ENCODE assay signal across 8 mouse cellular contexts in genomic region chr9:86742959-86743911, GRCm38 (mm10). TPM values are rescaled to one million over a fixed set of nuclear protein-coding genes. Genes with fewer than 3 reads are reported as not detected.
DNase-seq lines count a peak whose midpoint lies in the region; ATAC-seq and TF ChIP-seq lines count a peak whose summit lies in the region.
"Had no signal": no experiment of that assay in that cellular context is flagged by ENCODE, and none has a peak within 500 bp of the region (broad histone marks: within the 10 kb centered on the region; RNA-seq: fewer than 3 reads in every experiment).

TSS of gene Prss35 (plus strand) at chr9:86743649.

- H3K36me3 ChIP-seq in lung, embryonic 15.5 days, result no peaks in the 10 kb centered on the region
- H3K36me3 ChIP-seq in heart, embryonic 15.5 days, result no peaks in the 10 kb centered on the region
- H3K36me3 ChIP-seq in limb, embryonic 14.5 days (ENCODE audit: control insufficient read depth, insufficient read depth, low read length), result no peaks in the 10 kb centered on the region

- TF ChIP-seq POLR2A in cortical plate, adult 2 months (IDR thresholded peaks at IDR 0.05; ENCODE audit: extremely low read depth, insufficient read depth, low read length), result no peak
- TF ChIP-seq POLR2A in limb, embryonic 14.5 days (IDR thresholded peaks at IDR 0.05; ENCODE audit: borderline replicate concordance, extremely low read depth, insufficient read depth, insufficient read length), result no peak

- peak within 1 kb of the TSS; percentile 58 for H3K4me2 ChIP-seq in lung, embryonic 15.5 days
- H3K4me2 ChIP-seq in heart, embryonic 15.5 days, result peak within 1 kb of the TSS; percentile 59
- H3K4me2 ChIP-seq in limb, embryonic 14.5 days (replicated peaks; ENCODE audit: low read depth, low read length, severe bottlenecking), result peak within 1 kb of the TSS; percentile 61

- no peak for DNase-seq in lung, postnatal 36 days
- DNase-seq in limb, embryonic 14.5 days (ENCODE audit: low spot score), result peak; percentile 59
- peak; percentile 71 for DNase-seq in ovary, postnatal 36 days (ENCODE audit: low spot score)

- H3K27ac ChIP-seq in lung, embryonic 15.5 days, result no peak within 1 kb of the TSS
- H3K27ac ChIP-seq in cortical plate, adult 2 months (ENCODE audit: insufficient read depth, low read length), result no peak within 1 kb of the TSS
- H3K27ac ChIP-seq in heart, embryonic 15.5 days, result peak within 1 kb of the TSS; percentile 55
- 0 out of 2 replicates have a peak within 1 kb of the TSS, but pooled peaks have one; percentile 39 for H3K27ac ChIP-seq in limb, embryonic 14.5 days (replicated peaks; ENCODE audit: low read depth, low read length)
- H3K27ac ChIP-seq: macrophage had no signal

- no peaks in the 10 kb centered on the region for H3K9me3 ChIP-seq in lung, embryonic 15.5 days
- no peaks in the 10 kb centered on the region for H3K9me3 ChIP-seq in heart, embryonic 15.5 days (replicated peaks)
- H3K9me3 ChIP-seq in limb, embryonic 14.5 days (ENCODE audit: control insufficient read depth, low read length), result no peaks in the 10 kb centered on the region

- H3K4me1 ChIP-seq in lung, embryonic 15.5 days, result peaks cover 14% of the 10 kb centered on the region
- no peaks in the 10 kb centered on the region; the same call in 1 of the 2 replicates for H3K4me1 ChIP-seq in cortical plate, adult 2 months (ENCODE audit: control insufficient read depth, insufficient read depth, low read length)
- H3K4me1 ChIP-seq in heart, embryonic 15.5 days (replicated peaks), result peaks cover 25% of the 10 kb centered on the region
- H3K4me1 ChIP-seq in limb, embryonic 14.5 days (ENCODE audit: control insufficient read depth, insufficient read depth, low read length), result peaks cover 5% of the 10 kb centered on the region

- peak; percentile 58; the same call in 1 of the 2 replicates for ATAC-seq in lung, embryonic 15.5 days (ENCODE audit: borderline replicate concordance, extremely low read depth, low FRiP score, low TSS enrichment)
- ATAC-seq in heart, embryonic 15.5 days (replicated peaks; ENCODE audit: insufficient number of reproducible peaks, insufficient read depth, low FRiP score, low read depth), result peak; percentile 59
- peak; percentile 82 for ATAC-seq in limb, embryonic 14.5 days (ENCODE audit: low FRiP score, low read depth)
- ATAC-seq in activated CD4-positive, CD25-positive, alpha-beta regulatory T cell, adult 4 months, result no peak

- H3K4me3 ChIP-seq in lung, embryonic 15.5 days, result peak within 1 kb of the TSS; percentile 43
- H3K4me3 ChIP-seq in cortical plate, adult 2 months (ENCODE audit: insufficient read depth, low read length), result peak within 1 kb of the TSS; percentile 48
- H3K4me3 ChIP-seq in heart, embryonic 15.5 days, result peak within 1 kb of the TSS; percentile 44
- peak within 1 kb of the TSS; percentile 41 for H3K4me3 ChIP-seq in limb, embryonic 14.5 days (replicated peaks; ENCODE audit: low read length)

- peak within 1 kb of the TSS; percentile 36; the same call in 1 of the 2 replicates for H3K9ac ChIP-seq in lung, embryonic 15.5 days
- peak within 1 kb of the TSS; percentile 36; the same call in 1 of the 2 replicates for H3K9ac ChIP-seq in heart, embryonic 15.5 days
- H3K9ac ChIP-seq in limb, embryonic 14.5 days (ENCODE audit: low read depth, low read length, severe bottlenecking), result peak within 1 kb of the TSS; percentile 57

- 4% methylated on average over 19 of the region's 19 CpGs for WGBS in lung, embryonic 15.5 days
- WGBS in heart, embryonic 15.5 days, result 3% methylated on average over 19 of the region's 19 CpGs
- 5% methylated on average over 19 of the region's 19 CpGs for WGBS in limb, embryonic 14.5 days

- H3K27me3 ChIP-seq in lung, embryonic 15.5 days, result 0 out of 2 replicates have a peak, but pooled peaks cover 4% of the 10 kb centered on the region
- no peaks in the 10 kb centered on the region for H3K27me3 ChIP-seq in heart, embryonic 15.5 days
- no peaks in the 10 kb centered on the region for H3K27me3 ChIP-seq in limb, embryonic 14.5 days (ENCODE audit: control insufficient read depth, insufficient read depth, low read length)

- TF ChIP-seq CTCF in cortical plate, adult 2 months (IDR thresholded peaks at IDR 0.05; ENCODE audit: extremely low read depth, insufficient read depth, low read length), result no peak

RNA-seq across cellular contexts. Expression of gene Prss35, which starts in this region (rescaled TPM):
- polyA plus RNA-seq in lung, embryonic 15.5 days (2015; fragmentation: Nextera tagmentation; extraction: Ambion mirVana), result 54.0 and 54.2 TPM in 2 replicates
- polyA plus RNA-seq in cortical plate, adult 2 months (2012; rRNA removed), result 1.8 and 2.3 TPM in 2 replicates
- polyA plus RNA-seq in heart, embryonic 15.5 days (2015; fragmentation: Nextera tagmentation; extraction: Ambion mirVana), result 46.5 and 56.4 TPM in 2 replicates
- polyA plus RNA-seq in limb, embryonic 14.5 days (2012; rRNA removed), result 54.8 and 55.6 TPM in 2 replicates
- 75.5 and 80.8 TPM in 2 replicates for polyA plus RNA-seq in limb, embryonic 14.5 days (2014; fragmentation: Nextera tagmentation; extraction: Ambion mirVana)
- polyA plus RNA-seq in activated CD4-positive, CD25-positive, alpha-beta regulatory T cell, adult 4 months (2017; shearing (Covaris generic)), result not detected
- polyA plus RNA-seq: macrophage had no signal

Comparison
In these comparisons a context has a peak if more than half of its experiments do, and no peak if none do; other contexts are left out.
1. RNA of gene Prss35 (polyA plus RNA-seq): 54.8 to 80.8 TPM in limb, embryonic 14.5 days, 54.0 to 54.2 TPM in lung, embryonic 15.5 days and 46.5 to 56.4 TPM in heart, embryonic 15.5 days; 1.8 to 2.3 TPM in cortical plate, adult 2 months and not detected in activated CD4-positive, CD25-positive, alpha-beta regulatory T cell, adult 4 months; every median in the first group is over 10 times any median in the second.
2. H3K27ac ChIP-seq: peak in heart, embryonic 15.5 days (single experiment) and limb, embryonic 14.5 days (single experiment); none in lung, embryonic 15.5 days (single experiment) and cortical plate, adult 2 months (single experiment).
3. Peak in every context shown above with its lines, with median percentiles within 50 percentile points of each other: H3K4me2 ChIP-seq, H3K4me3 ChIP-seq and H3K9ac ChIP-seq.